Mouse (Mus musculus) spleen, adult 2 months (tissue): Measurements from ENCODE around the gene Antxr1.

Experiments used
- CTCF ChIP-seq: fragments of 200-500 bp; IDR thresholded peaks from 2 replicates; pipeline ENCODE4 v1.5.1; 2011; ENCODE audit warnings: mild to moderate bottlenecking, inconsistent platforms; ENCODE audit not compliant: insufficient read depth, insufficient read length, insufficient replicate concordance; ENCODE audit errors: extremely low read depth
- POLR2A ChIP-seq: fragments of 200-500 bp; IDR thresholded peaks from 2 replicates; pipeline ENCODE4 v1.6.1; 2011; ENCODE audit warnings: low read depth, low read length, inconsistent platforms

- TF ChIP-seq CTCF, result no peak
- no peak for TF ChIP-seq POLR2A
These were observed 247.3 kb downstream of the Antxr1 start for GRCm38 (mm10) chr6:87088356-87088755.
